Mouse (Mus musculus) liver, embryonic 15.5 days (tissue): ENCODE results near the gene Rbm25. TPM values are rescaled to one million over a fixed set of nuclear protein-coding genes. Genes with fewer than 3 reads are reported as not detected.

Experiments used
- ATAC-seq: fragments of 200-750 bp; cut with Nextera tagmentation; 2 replicates; pipeline ENCODE4 v1.8.0; 2017; ENCODE audit warnings: moderate number of reproducible peaks, mild to moderate bottlenecking, moderate library complexity; ENCODE audit not compliant: insufficient read depth
- H3K27ac ChIP-seq: fragments of 300-500 bp; sonication (generic); replicated peaks from 2 replicates; pipeline ENCODE4 v1.5.1; 2015; ENCODE audit warnings: mild to moderate bottlenecking, inconsistent platforms
- H3K27me3 ChIP-seq: fragments of 300-500 bp; sonication (generic); 2 replicates; pipeline ENCODE4 v1.6.1; 2015; ENCODE audit warnings: mild to moderate bottlenecking, inconsistent platforms
- H3K36me3 ChIP-seq: fragments of 300-500 bp; sonication (generic); replicated peaks from 2 replicates; pipeline ENCODE4 v1.6.1; 2015; ENCODE audit warnings: moderate library complexity, mild to moderate bottlenecking, inconsistent platforms
- H3K4me1 ChIP-seq: fragments of 300-500 bp; sonication (generic); replicated peaks from 2 replicates; pipeline ENCODE4 v1.6.1; 2015; ENCODE audit warnings: inconsistent platforms
- H3K4me2 ChIP-seq: fragments of 300-500 bp; sonication (generic); 2 replicates; pipeline ENCODE4 v1.6.1; 2015; ENCODE audit warnings: moderate library complexity, mild to moderate bottlenecking, inconsistent platforms
- H3K4me3 ChIP-seq: fragments of 300-500 bp; sonication (generic); replicated peaks from 2 replicates; pipeline ENCODE4 v1.5.1; 2015; ENCODE audit warnings: mild to moderate bottlenecking, inconsistent platforms
- H3K9ac ChIP-seq: fragments of 300-500 bp; sonication (generic); 2 replicates; pipeline ENCODE4 v1.6.1; 2015; ENCODE audit warnings: moderate library complexity, mild to moderate bottlenecking, inconsistent platforms
- H3K9me3 ChIP-seq: fragments of 300-500 bp; sonication (generic); replicated peaks from 2 replicates; pipeline ENCODE4 v1.6.1; 2016; ENCODE audit warnings: inconsistent platforms
- WGBS: fragments of 180-500 bp; shearing (Covaris S2); methylation state at CpG from one replicate; pipeline ENCODE4 v1.1.7; 2015; ENCODE audit warnings: mixed read lengths; ENCODE audit not compliant: insufficient replicate concordance; 5-methylcytosine and 5-hydroxymethylcytosine counted together
- polyA plus RNA-seq: library from polyadenylated mRNA; unstranded; fragments of >200 nt; fragmentation: Nextera tagmentation; extraction: Ambion mirVana; gene quantifications from 2 replicates; pipeline ENCODE4 v1.2.1, GENCODE M21; 2015

The Rbm25 gene
- polyA plus RNA-seq, 1 experiment from 2014 or later, result 92.7 TPM

DNA sequence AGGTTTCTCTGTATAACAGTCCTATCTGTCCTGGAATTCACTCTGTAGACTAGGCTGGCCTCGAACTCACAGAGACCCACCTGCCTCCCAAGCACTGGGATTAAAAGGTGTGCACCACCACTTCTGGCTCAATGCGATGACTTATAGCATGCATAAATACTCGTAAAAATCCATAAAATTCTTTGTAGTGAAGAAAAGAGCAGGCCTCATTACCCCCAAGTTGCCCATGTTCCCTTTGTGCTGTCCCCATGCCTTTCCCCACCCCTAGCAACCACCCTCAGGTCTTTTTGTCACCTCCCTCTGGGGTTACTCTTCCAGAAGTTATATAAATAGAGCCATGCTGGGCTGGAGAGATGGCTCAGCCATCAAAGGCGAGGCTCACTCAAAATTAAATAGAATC lies 71.8 kb downstream of the Rbm25 start:
- no peak for ATAC-seq
- Histone ChIP-seq H3K27me3 (no peaks in the 10 kb centered on the region), H3K4me2 (no peak overlapping the region), H3K4me3 (no peak overlapping the region), H3K4me1 (peaks cover 19% of the 10 kb centered on the region), H3K9me3 (no peaks in the 10 kb centered on the region), H3K9ac (no peak overlapping the region), H3K27ac (0 out of 2 replicates have a peak overlapping the region, but pooled peaks have one; percentile 33), H3K36me3 (peaks cover 39% of the 10 kb centered on the region)
- 76% methylated on average over 4 of the region's 4 CpGs for WGBS

DNA sequence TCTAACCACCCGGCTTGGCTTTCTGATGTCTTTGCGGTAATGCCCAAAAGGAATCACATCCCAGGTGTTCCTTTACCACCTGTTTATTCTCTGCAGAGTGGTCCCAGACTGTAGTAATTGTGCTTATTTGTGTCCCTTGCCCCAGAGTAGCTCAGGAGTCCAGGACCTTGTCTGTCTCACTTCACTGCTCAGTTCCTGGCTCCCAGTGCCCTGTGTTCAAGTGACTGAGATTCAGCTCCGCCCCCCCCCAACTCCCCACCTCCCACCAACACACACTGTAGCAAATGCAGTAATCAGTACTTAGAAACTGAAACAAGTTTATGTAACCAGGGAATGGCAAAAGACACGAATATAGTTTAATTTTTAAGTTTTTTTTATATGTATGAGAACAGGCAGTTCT lies 75.9 kb downstream of the Rbm25 start:
- H3K4me1 ChIP-seq, result peaks cover 33% of the 10 kb centered on the region
- peaks cover 21% of the 10 kb centered on the region for H3K36me3 ChIP-seq
- H3K9ac ChIP-seq, result no peak overlapping the region
- WGBS, result 76% methylated on average over 4 of the region's 4 CpGs
- no peak overlapping the region for H3K4me2 ChIP-seq
- H3K27ac ChIP-seq, result no peak overlapping the region
- no peaks in the 10 kb centered on the region for H3K27me3 ChIP-seq
- ATAC-seq, result no peak
- no peaks in the 10 kb centered on the region for H3K9me3 ChIP-seq
- no peak overlapping the region for H3K4me3 ChIP-seq

DNA sequence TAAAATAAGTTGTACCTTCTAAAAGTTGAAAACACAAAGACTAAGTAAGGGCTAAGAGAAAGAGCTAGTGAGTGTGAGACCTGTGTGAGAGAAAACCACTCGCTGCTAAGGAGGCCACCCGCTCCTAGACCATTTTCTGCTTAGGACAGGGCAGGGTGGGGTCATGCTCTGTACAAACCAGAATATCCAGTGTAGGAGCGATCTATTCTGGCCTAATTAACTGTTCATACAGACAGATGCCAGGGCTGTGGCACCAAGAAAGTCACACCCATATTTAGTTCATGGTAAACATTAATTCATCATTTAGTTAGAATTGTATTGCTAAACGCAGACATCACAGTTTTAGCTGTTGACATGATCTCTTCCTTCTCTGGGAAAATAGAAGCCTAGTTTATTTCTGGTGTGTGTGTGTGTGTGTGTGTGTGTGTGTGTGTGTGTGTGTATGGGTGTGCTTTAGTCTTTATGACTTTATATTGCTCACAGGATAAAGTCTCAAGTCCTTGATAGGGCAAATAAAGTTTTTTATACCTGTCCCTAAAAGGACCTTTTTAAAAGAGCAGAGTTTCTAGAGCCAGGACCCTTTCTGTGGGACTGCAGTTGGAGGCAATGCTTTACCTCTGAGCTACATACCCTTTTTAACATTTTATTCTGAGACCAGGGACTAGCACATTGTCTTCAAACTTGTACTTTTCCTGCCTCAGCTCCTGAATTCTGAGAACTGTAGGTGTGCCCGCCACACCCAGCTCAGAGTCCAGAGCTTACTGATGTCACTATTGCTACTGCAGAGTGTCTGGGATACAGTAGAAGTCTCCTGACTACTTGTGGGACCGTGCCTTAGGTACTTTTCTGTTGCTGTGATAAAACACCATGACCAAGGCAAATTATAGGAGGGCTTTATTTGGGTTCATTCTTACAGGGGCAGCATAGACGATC lies 77.4 kb downstream of the Rbm25 start:
- H3K4me1 ChIP-seq, result peaks cover 26% of the 10 kb centered on the region

DNA sequence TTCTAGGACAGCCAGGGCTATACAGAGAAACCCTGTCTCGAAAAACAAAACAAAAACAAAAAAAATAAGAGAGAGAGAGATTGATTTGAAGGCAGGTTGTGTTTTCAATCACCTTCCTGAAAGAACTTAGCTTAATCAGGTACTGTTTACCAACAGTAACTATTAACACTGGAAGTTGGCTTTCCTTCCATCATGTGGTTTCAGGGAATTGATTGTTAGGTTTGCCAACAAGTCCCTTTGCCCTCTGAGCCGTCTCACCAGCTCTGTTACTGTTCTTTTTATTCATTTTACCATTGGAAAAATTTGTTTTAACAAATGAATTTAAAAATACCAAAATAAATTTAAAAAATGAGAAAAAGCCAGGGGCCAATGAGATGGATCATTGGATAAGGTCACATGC lies 78.9 kb downstream of the Rbm25 start:
- Histone ChIP-seq H3K9ac (no peak overlapping the region), H3K27me3 (no peaks in the 10 kb centered on the region), H3K4me3 (no peak overlapping the region), H3K9me3 (no peaks in the 10 kb centered on the region), H3K4me2 (no peak overlapping the region), H3K27ac (no peak overlapping the region), H3K36me3 (peaks cover 37% of the 10 kb centered on the region), H3K4me1 (peaks cover 20% of the 10 kb centered on the region)
- ATAC-seq, result no peak
- WGBS, result 81% methylated on average over 2 of the region's 2 CpGs

More for the DNA sequence above, 77.4 kb downstream of the Rbm25 start:
- H3K4me3 ChIP-seq, result no peak overlapping the region
- no peaks in the 10 kb centered on the region for H3K9me3 ChIP-seq
- peaks cover 33% of the 10 kb centered on the region for H3K36me3 ChIP-seq
- H3K27ac ChIP-seq, result no peak overlapping the region; the same call in 1 of the 2 replicates
- no peak overlapping the region for H3K9ac ChIP-seq
- H3K4me2 ChIP-seq, result peak overlapping the region; percentile 19; the same call in 1 of the 2 replicates
- peak; percentile 63 for ATAC-seq
- no peaks in the 10 kb centered on the region for H3K27me3 ChIP-seq
- WGBS, result 64% methylated on average over 7 of the region's 7 CpGs

DNA sequence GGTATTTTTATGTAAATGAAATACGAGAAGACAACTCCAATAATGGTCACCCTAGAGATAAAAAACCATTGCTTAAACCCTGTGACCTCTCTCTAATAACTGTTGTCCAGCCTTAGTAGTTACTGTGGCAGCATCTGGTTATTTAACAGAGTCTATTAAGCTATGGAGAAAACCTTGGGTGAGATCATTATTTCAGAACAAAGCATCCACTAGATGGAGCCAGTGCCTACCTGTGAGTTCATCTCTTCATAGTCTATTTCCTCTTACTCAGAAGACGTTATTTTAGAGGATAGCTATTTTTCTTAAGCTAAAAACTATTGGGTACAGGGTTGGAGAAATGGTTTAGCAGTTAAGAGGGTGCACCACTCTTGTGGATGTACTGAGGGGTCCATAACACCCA lies 82.7 kb downstream of the Rbm25 start:
- no peak overlapping the region for H3K4me3 ChIP-seq
- no peaks in the 10 kb centered on the region for H3K9me3 ChIP-seq
- no peak overlapping the region for H3K9ac ChIP-seq
- peaks cover 5% of the 10 kb centered on the region for H3K4me1 ChIP-seq
- no peaks in the 10 kb centered on the region for H3K27me3 ChIP-seq
- no peak overlapping the region for H3K4me2 ChIP-seq
- ATAC-seq, result no peak
- H3K27ac ChIP-seq, result no peak overlapping the region
- 39% methylated on average over 2 of the region's 2 CpGs for WGBS
- peaks cover 65% of the 10 kb centered on the region for H3K36me3 ChIP-seq

DNA sequence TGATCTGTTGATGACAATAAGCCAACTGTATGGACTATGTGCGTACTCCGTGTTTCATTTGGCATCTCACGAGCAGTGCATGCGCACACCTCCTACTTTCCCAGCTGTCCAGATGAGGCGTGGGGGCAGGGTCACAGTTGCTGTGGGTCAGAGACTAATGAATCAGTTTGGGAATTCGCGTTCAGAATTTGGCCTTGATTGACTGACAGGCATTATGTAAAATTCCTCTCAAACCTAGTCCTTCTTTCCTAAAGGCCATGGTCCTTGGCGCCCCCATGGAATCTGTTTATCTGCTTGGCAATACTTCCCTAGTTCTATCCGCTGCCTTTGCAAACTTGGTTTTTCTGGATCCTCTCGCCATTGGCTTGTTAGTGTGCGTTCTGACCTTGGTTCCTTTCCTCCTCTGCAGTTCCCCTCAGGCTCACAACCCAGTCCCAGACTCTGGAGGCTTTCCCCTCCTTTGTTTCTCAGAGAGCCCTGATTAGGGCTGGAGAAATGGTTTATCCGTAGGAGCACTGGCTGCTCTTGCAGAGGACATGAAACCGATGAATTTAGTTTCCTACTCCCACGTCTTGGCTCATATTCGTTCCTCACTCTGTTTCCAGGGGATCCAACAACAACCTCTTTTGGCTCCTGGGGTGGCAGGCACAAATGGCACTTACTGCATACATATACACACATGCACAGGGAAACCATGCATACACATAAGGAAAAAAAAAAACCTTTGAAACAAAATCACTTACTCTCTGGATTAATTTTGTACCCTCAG lies 85.6 kb downstream of the Rbm25 start:
- H3K36me3 ChIP-seq, result peaks cover 80% of the 10 kb centered on the region
- H3K4me2 ChIP-seq, result no peak overlapping the region
- H3K4me3 ChIP-seq, result no peak overlapping the region
- no peaks in the 10 kb centered on the region for H3K27me3 ChIP-seq
- H3K9me3 ChIP-seq, result no peaks in the 10 kb centered on the region
- no peak overlapping the region for H3K27ac ChIP-seq
- no peak for ATAC-seq
- no peak overlapping the region for H3K9ac ChIP-seq
- no peaks in the 10 kb centered on the region for H3K4me1 ChIP-seq
- 86% methylated on average over 15 of the region's 15 CpGs for WGBS

DNA sequence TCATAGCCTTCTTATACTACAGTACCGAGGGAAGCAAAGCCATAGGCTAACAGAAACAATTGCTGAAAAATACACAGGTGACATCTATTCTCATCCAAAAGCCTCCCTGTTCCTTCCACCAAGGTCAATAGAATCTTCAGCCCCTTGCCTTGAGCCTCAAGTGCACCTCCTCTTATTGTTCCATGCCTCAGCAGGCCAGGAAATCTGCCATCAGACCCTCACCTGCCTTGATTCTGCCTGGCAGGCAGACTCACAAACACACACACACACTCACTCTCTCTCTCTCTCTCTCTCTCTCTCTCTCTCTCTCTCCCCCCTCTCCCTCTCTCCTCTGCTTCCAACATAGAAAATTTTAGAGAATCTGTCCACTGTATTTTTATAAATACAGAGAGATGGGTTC lies 88.4 kb downstream of the Rbm25 start:
- peaks cover 78% of the 10 kb centered on the region for H3K36me3 ChIP-seq
- H3K4me2 ChIP-seq, result no peak overlapping the region
- H3K4me3 ChIP-seq, result no peak overlapping the region
- WGBS, result 74% methylated on average over 1 of the region's 1 CpGs
- H3K9me3 ChIP-seq, result no peaks in the 10 kb centered on the region
- no peaks in the 10 kb centered on the region for H3K4me1 ChIP-seq
- no peak overlapping the region for H3K9ac ChIP-seq
- no peaks in the 10 kb centered on the region for H3K27me3 ChIP-seq
- ATAC-seq, result no peak
- H3K27ac ChIP-seq, result no peak overlapping the region

DNA sequence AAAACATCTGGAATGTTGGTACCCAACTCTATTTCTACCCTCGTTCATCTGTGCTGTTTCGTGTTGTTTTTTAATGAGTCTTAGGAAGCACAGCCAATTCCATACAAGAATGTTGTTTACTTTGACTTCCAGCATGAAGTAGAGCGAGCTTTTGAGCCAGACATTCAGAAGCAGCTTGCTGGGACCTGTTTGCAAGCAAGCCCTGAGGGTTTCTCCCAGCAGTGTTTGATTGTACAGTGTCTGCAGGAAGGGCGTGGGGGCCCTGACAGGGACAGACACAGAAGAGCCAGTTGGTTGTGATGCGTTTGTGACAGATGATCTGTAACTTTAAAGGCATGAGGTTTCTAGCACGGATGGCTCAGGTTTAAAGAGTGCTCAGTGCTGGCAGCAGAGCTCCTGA lies 90.2 kb downstream of the Rbm25 start:
- H3K4me3 ChIP-seq, result no peak overlapping the region
- H3K27ac ChIP-seq, result no peak overlapping the region
- no peak for ATAC-seq
- no peak overlapping the region for H3K4me2 ChIP-seq
- H3K9ac ChIP-seq, result no peak overlapping the region
- H3K27me3 ChIP-seq, result no peaks in the 10 kb centered on the region
- WGBS, result 71% methylated on average over 6 of the region's 6 CpGs
- peaks cover 78% of the 10 kb centered on the region for H3K36me3 ChIP-seq
- H3K4me1 ChIP-seq, result no peaks in the 10 kb centered on the region
- H3K9me3 ChIP-seq, result no peaks in the 10 kb centered on the region

DNA sequence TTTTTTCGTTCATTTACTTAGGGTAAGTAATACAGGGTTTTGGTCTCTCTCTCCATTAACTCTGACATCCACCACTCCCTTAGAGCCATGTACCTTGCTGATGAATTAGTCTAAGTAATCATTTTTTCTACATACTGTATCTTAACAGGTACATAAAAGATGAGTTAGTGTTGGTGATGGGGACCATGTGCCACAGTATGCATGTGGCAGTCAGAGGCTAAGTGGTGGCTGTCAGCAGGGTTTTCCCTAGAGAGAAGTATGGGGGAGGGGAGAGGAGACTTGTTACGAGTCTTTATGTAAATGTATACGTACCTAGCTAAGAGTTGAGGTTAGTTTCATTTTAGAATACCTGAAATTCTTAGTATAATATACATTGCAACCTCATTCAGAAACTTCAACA lies 92.0 kb downstream of the Rbm25 start:
- WGBS, result 80% methylated on average over 3 of the region's 3 CpGs
- H3K27me3 ChIP-seq, result no peaks in the 10 kb centered on the region

DNA sequence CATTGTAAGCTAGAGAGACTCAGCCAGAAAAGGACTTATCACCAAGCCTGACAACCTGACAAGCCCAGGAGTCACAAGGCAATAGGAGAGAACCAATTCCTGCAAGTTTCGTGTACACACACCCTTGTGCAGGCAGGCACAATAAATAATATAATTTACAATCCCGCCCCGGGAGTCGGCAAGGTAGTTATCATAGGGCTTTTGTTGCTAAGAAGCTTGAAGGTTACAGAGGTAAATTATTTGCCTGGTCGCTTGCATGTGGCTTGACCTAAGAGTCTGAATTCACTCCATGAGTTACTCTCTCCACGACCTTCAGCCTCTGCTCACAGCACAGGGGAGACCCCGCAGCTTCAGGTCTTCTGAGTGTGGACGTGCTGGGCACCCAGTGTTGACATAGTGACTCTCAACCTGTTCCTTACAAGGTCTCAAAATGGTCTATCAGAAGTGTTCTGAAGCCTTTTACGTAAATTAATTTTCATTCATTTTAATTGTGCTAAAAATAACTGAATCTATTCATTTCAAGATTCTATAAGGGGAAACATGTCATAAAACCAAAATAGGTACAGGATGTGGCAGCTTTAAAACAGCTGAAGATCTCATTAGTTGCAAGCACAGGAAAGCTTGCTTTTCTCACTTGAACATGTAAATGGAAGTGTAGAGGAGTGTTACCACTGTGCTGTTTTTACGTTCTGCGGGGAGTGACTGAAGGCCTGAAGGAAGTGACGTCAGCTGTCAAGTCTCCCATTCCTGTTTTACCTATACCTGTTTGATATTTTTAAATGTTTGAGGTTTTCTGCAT lies 95.7 kb downstream of the Rbm25 start:
- Histone ChIP-seq H3K4me2 (no peak overlapping the region), H3K27me3 (no peaks in the 10 kb centered on the region), H3K9me3 (no peaks in the 10 kb centered on the region), H3K4me1 (no peaks in the 10 kb centered on the region), H3K36me3 (peaks cover 88% of the 10 kb centered on the region), H3K27ac (no peak overlapping the region), H3K4me3 (no peak overlapping the region), H3K9ac (no peak overlapping the region)
- no peak for ATAC-seq
- WGBS, result 81% methylated on average over 12 of the region's 12 CpGs

More for the DNA sequence above, 92.0 kb downstream of the Rbm25 start:
- Histone ChIP-seq H3K36me3 (peaks cover 78% of the 10 kb centered on the region), H3K4me1 (no peaks in the 10 kb centered on the region), H3K27ac (no peak overlapping the region), H3K4me3 (no peak overlapping the region), H3K9me3 (no peaks in the 10 kb centered on the region), H3K4me2 (no peak overlapping the region), H3K9ac (no peak overlapping the region)
- no peak for ATAC-seq

DNA sequence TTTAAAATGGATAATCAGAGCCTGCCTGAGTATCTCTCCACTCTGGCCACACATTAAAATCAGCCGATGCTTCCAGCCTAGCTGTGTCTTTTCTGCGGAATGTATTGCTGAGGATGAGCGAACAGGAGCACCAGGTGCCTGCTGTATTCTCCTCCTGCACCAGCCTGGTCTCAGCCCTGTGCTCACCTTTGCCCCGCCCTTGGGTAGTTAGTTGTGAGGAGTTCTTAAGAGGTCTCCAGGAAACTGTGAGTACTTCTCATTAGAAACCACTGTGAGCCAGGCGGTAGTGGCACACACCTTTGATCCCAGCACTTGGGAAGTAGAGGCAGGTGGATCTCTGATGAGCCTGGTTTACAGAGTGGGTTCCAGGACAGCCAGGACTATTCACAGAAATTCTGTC lies 101.2 kb downstream of the Rbm25 start:
- H3K9ac ChIP-seq, result no peak overlapping the region
- no peak for ATAC-seq
- no peak overlapping the region for H3K27ac ChIP-seq
- no peak overlapping the region for H3K4me3 ChIP-seq
- H3K27me3 ChIP-seq, result no peaks in the 10 kb centered on the region
- H3K9me3 ChIP-seq, result no peaks in the 10 kb centered on the region
- 86% methylated on average over 5 of the region's 5 CpGs for WGBS
- no peaks in the 10 kb centered on the region for H3K4me1 ChIP-seq
- peaks cover 81% of the 10 kb centered on the region for H3K36me3 ChIP-seq
- no peak overlapping the region for H3K4me2 ChIP-seq
